Mouse (Mus musculus) bone marrow, adult 2 months (tissue): Measurements from ENCODE around the gene Dgkz.

Experiments used
- CTCF ChIP-seq: fragments of 200-500 bp; IDR thresholded peaks from 2 replicates; pipeline ENCODE4 v1.5.1; 2011; ENCODE audit warnings: low read length, control low read depth; ENCODE audit not compliant: control insufficient read depth, insufficient read depth
- POLR2A ChIP-seq: fragments of 200-500 bp; IDR thresholded peaks from 2 replicates; pipeline ENCODE4 v1.6.1; 2011; ENCODE audit warnings: low read depth, mild to moderate bottlenecking, control low read depth, low read length, borderline replicate concordance; ENCODE audit not compliant: control insufficient read depth

DNA sequence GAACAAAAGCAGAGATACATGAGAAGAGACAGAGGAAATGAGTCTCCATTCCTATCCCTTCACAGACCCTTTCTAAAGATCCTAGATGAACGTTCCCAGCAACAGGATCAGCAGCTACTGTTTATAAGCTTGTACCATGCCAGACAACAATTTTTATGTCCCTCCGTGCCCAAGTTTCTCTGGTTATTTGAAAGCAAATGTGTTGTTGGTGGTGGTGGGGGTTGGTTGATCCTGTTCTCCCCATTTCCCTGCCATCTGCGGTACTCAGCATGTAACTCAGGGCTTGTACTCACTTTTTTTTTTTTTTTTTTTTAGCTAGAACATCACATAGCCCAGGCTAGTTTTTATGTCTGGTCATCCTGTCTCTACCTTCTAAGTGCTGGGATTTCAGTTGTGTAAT, 76.5 kb downstream of the Dgkz start:
- TF ChIP-seq CTCF: no peak
- no peak for TF ChIP-seq POLR2A
